Mouse (Mus musculus) erythroblast, embryonic 14.5 days (primary cell): Measurements from ENCODE around the gene Ankzf1. TPM values are rescaled to one million over a fixed set of nuclear protein-coding genes. Genes with fewer than 3 reads are reported as not detected.

Experiments
- H3K27me3 ChIP-seq: 2 replicates; pipeline ENCODE4 v1.6.1; 2012; ENCODE audit warnings: inconsistent platforms; ENCODE audit not compliant: control insufficient read depth
- H3K36me3 ChIP-seq: 2 replicates; pipeline ENCODE4 v1.6.1; 2012; ENCODE audit warnings: mild to moderate bottlenecking, inconsistent platforms; ENCODE audit not compliant: control insufficient read depth
- H3K4me1 ChIP-seq: 2 replicates; pipeline ENCODE4 v1.6.1; 2012; ENCODE audit warnings: inconsistent platforms; ENCODE audit not compliant: control insufficient read depth
- H3K4me3 ChIP-seq: replicated peaks from 2 replicates; pipeline ENCODE3; 2012; ENCODE audit warnings: moderate library complexity, mild to moderate bottlenecking, inconsistent platforms
- H3K9me3 ChIP-seq: 2 replicates; pipeline ENCODE4 v1.6.1; 2012; ENCODE audit warnings: low read length, inconsistent platforms, mixed read lengths; ENCODE audit not compliant: control insufficient read depth
- GATA1 ChIP-seq: IDR thresholded peaks from 2 replicates; pipeline ENCODE4 v1.6.1; 2012; ENCODE audit warnings: low read length, inconsistent platforms, mixed read lengths
- TAL1 ChIP-seq: IDR thresholded peaks from 3 replicates; pipeline ENCODE4 v1.6.1; 2012; ENCODE audit warnings: low read length, inconsistent platforms, mixed read lengths
- polyA plus RNA-seq: library from polyadenylated mRNA; stranded (reverse); fragments of >175 nt; gene quantifications from 2 replicates; pipeline ENCODE4 v1.2.3, GENCODE M21; 2012

Gene Ankzf1
- polyA plus RNA-seq, 1 experiment = 0.98 TPM

- Histone ChIP-seq H3K4me1 (peaks cover 84% of the 10 kb centered on the region), H3K9me3 (no peaks in the 10 kb centered on the region), H3K4me3 (peak overlapping the region; percentile 81), H3K36me3 (peaks cover 52% of the 10 kb centered on the region), H3K27me3 (no peaks in the 10 kb centered on the region; the same call in 1 of the 2 replicates)
- TF ChIP-seq TAL1 = no peak
- TF ChIP-seq GATA1 = no peak
Measured at GRCm38 (mm10) chr1:75211141-75211708, 19.3 kb downstream of the Ankzf1 start.

DNA sequence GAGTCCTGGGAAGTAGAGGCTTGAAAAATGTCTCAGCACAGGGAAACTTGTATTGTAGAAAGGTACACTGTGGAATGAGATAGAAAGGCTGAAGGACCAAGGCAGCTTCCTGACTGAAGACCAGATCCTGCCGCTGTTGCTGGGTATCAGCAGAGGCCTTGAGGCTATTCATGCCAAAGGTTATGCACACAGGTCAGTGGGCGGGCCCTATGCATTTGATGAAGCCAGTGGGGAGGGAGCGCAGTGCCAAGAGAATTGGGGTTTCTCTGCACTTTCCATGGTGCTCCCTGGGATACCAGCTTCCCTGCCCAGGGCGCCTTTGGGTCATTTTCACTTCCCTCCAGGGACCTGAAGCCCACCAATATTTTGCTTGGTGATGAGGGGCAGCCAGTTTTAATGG is 20.6 kb downstream of the Ankzf1 start:
- Histone ChIP-seq H3K4me3 (peak overlapping the region; percentile 45), H3K4me1 (peaks cover 93% of the 10 kb centered on the region), H3K27me3 (no peaks in the 10 kb centered on the region; the same call in 1 of the 2 replicates), H3K9me3 (no peaks in the 10 kb centered on the region), H3K36me3 (peaks cover 61% of the 10 kb centered on the region)
- TF ChIP-seq GATA1 (no peak), TAL1 (no peak)

GRCm38 (mm10) chr1:75213096-75213495 is 21.1 kb downstream of the Ankzf1 start:
- H3K27me3 ChIP-seq = no peaks in the 10 kb centered on the region; the same call in 1 of the 2 replicates
- peaks cover 67% of the 10 kb centered on the region for H3K36me3 ChIP-seq

DNA sequence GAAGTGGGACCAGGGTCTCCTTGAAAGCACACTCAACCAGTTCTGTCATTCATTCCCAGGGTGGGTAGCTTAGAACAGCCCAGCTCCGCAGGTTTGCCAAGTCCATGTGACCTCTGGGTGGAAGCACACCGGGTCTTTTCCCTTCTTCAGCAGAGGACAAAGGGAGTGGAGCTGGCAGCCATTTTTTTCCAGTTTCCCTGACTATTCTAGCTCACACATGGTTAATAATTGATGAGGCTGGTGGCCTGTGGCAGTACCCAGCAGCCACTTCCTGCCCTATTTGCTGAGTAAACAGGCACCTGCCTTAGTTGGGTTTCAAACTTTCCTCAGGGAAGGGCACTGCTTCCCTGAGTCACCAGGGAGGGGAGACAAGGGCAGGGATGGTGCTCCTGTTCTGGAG is 22.5 kb downstream of the Ankzf1 start:
- H3K4me1 ChIP-seq = peaks cover 97% of the 10 kb centered on the region
- H3K36me3 ChIP-seq = peaks cover 67% of the 10 kb centered on the region
- peaks cover 3% of the 10 kb centered on the region for H3K27me3 ChIP-seq
- H3K4me3 ChIP-seq = no peak overlapping the region
- no peaks in the 10 kb centered on the region for H3K9me3 ChIP-seq
- TF ChIP-seq TAL1 = no peak
- no peak for TF ChIP-seq GATA1

More at GRCm38 (mm10) chr1:75213096-75213495, 21.1 kb downstream of the Ankzf1 start:
- H3K4me3 ChIP-seq = peak overlapping the region; percentile 45
- no peaks in the 10 kb centered on the region for H3K9me3 ChIP-seq
- H3K4me1 ChIP-seq = peaks cover 95% of the 10 kb centered on the region
- no peak for TF ChIP-seq TAL1

- Histone ChIP-seq H3K4me3 (no peak overlapping the region), H3K27me3 (peaks cover 7% of the 10 kb centered on the region), H3K4me1 (peaks cover 97% of the 10 kb centered on the region), H3K36me3 (peaks cover 67% of the 10 kb centered on the region), H3K9me3 (no peaks in the 10 kb centered on the region; the same call in 1 of the 2 replicates)
- TF ChIP-seq GATA1 (no peak), TAL1 (no peak)
Measured at GRCm38 (mm10) chr1:75214886-75215285, 22.9 kb downstream of the Ankzf1 start.

DNA sequence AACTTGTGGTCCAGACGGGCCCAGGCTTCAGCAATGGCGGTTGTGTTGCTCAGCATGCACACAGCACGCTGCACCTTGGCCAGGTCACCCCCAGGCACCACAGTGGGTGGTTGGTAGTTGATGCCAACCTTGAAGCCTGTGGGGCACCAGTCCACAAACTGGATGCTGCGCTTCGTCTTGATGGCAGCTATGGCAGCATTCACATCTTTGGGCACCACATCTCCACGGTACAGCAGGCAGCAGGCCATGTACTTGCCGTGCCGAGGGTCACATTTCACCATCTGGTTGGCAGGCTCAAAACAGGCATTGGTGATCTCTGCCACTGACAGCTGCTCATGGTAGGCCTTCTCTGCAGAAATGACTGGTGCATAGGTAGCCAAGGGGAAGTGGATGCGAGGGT is 23.8 kb downstream of the Ankzf1 start:
- peaks cover 92% of the 10 kb centered on the region for H3K4me1 ChIP-seq
- no peaks in the 10 kb centered on the region; the same call in 1 of the 2 replicates for H3K9me3 ChIP-seq
- H3K36me3 ChIP-seq = peaks cover 67% of the 10 kb centered on the region
- peaks cover 16% of the 10 kb centered on the region for H3K27me3 ChIP-seq
- TF ChIP-seq TAL1 (no peak), GATA1 (no peak)
- H3K4me3 ChIP-seq = peak overlapping the region; percentile 85

- Histone ChIP-seq H3K4me1 (peaks cover 80% of the 10 kb centered on the region), H3K36me3 (peaks cover 61% of the 10 kb centered on the region)
- TF ChIP-seq TAL1 (no peak), GATA1 (no peak)
Measured at GRCm38 (mm10) chr1:75216797-75217585, 25.0 kb downstream of the Ankzf1 start.

DNA sequence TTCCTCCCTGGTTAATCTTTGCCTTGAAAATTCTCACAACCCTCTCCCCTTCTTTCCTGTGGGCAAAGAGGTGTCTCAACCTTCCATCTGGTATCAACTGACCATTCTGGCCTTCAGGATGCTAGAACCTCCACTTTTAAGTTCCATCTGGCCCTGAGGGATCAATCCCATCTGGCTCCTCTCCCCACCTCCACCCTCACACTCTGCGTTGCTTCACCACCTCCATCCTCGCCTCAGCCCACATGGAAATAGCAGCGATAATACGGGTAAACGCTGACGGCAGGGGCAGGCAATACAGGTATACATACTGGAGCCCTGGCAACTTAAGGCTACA is 25.9 kb downstream of the Ankzf1 start:
- TF ChIP-seq TAL1 (no peak), GATA1 (no peak)
- peak overlapping the region; percentile 85 for H3K4me3 ChIP-seq
- peaks cover 27% of the 10 kb centered on the region for H3K27me3 ChIP-seq
- peaks cover 52% of the 10 kb centered on the region for H3K36me3 ChIP-seq
- no peaks in the 10 kb centered on the region; the same call in 1 of the 2 replicates for H3K9me3 ChIP-seq
- H3K4me1 ChIP-seq = peaks cover 71% of the 10 kb centered on the region

More at GRCm38 (mm10) chr1:75216797-75217585, 25.0 kb downstream of the Ankzf1 start:
- Histone ChIP-seq H3K9me3 (no peaks in the 10 kb centered on the region; the same call in 1 of the 2 replicates), H3K27me3 (peaks cover 27% of the 10 kb centered on the region), H3K4me3 (peak overlapping the region; percentile 85)

- H3K36me3 ChIP-seq = peaks cover 47% of the 10 kb centered on the region
- no peak for TF ChIP-seq TAL1
Measured at GRCm38 (mm10) chr1:75218227-75219001, 26.5 kb downstream of the Ankzf1 start.

More at GRCm38 (mm10) chr1:75218227-75219001, 26.5 kb downstream of the Ankzf1 start:
- H3K9me3 ChIP-seq = no peaks in the 10 kb centered on the region; the same call in 1 of the 2 replicates
- H3K4me1 ChIP-seq = peaks cover 67% of the 10 kb centered on the region
- peak overlapping the region; percentile 85 for H3K4me3 ChIP-seq
- H3K27me3 ChIP-seq = peaks cover 27% of the 10 kb centered on the region
